ENCODE assay signal across 21 mouse cellular contexts in the genomic region with DNA sequence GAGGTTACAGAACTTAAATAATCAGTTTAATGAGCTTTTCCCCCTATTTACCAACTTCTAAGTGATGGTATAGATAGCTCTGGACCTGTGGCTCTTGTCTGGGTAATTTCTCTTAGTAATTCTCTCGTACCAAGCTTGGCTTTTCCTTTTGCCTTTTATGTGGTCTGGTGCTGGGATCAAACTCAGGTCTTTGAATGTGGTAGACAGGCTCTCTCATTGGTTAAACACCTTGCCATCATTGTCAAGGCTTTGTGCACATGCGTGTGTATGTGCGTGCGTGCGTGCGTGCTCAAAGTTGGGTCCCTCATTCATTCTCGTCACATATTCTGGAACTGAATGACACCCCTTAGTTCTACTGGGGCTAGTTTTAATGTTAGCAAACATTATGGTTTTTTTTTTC. TPM values are rescaled to one million over a fixed set of nuclear protein-coding genes. Genes with fewer than 3 reads are reported as not detected.
DNase-seq lines count a peak whose midpoint lies in the region; ATAC-seq lines count a peak whose summit lies in the region.
"Had no signal": no experiment of that assay in that cellular context is flagged by ENCODE, and none has a peak within 500 bp of the region (broad histone marks: within the 10 kb centered on the region; RNA-seq: fewer than 3 reads in every experiment).

No protein-coding gene starts in this region.

- no peak for ATAC-seq in erythroid progenitor cell, adult 5-6 weeks (replicated peaks; ENCODE audit: low FRiP score, poor library complexity, severe bottlenecking)
- ATAC-seq: activated CD4-positive, CD25-positive, alpha-beta regulatory T cell, adult 4 months; CD4-positive, CD25-positive, alpha-beta regulatory T cell, adult 4 months; Patski had no signal

- peak; percentile 51 for DNase-seq in CD4-positive helper T cell, adult 2 months (ENCODE audit: low read depth, low spot score)
- DNase-seq in T-cell, adult 2 months (ENCODE audit: low spot score), result peak; percentile 58
- peak; percentile 72 for DNase-seq in naive thymus-derived CD4-positive, alpha-beta T cell, adult 2 months (ENCODE audit: low read depth)
- no peak for DNase-seq in heart, postnatal 4 days
- no peak for DNase-seq in cerebellum, adult 11 months
- DNase-seq: adrenal gland, adult 2 months; adrenal gland, adult 8-10 months; adrenal gland, postnatal 10 days; adrenal gland, postnatal 14 days; adrenal gland, postnatal 25 days; adrenal gland, postnatal 36 days; B cell, adult 2 months; cerebellum, adult 11-12 months; cerebellum, adult 18-20 months; cerebellum, adult 2 months; cerebellum, adult 8-10 months; cerebellum, adult 9-10 months had no signal

RNA-seq across cellular contexts. Expression of a gene that starts 49.2 kb away (rescaled TPM):
- 10 to 100 TPM; 17.1 to 18.6 TPM for total RNA-seq in heart, postnatal 4 days (2021)
- 5.0 and 12.6 TPM in 2 replicates for total RNA-seq in erythroid progenitor cell, adult 5-6 weeks (2015; ENCODE audit: low replicate concordance)
- total RNA-seq in erythroid progenitor cell, adult 5-6 weeks (2017; ENCODE audit: low replicate concordance), result 2.5 and 6.8 TPM in 2 replicates

RNA-seq across cellular contexts. Expression of a gene that starts 49.2 kb away (rescaled TPM):
- total RNA-seq in heart, postnatal 4 days (2021), result 100 to 1,000 TPM; 211 to 213 TPM
- total RNA-seq in erythroid progenitor cell, adult 5-6 weeks (2015; ENCODE audit: low replicate concordance), result 149 and 170 TPM in 2 replicates
- total RNA-seq in erythroid progenitor cell, adult 5-6 weeks (2017; ENCODE audit: low replicate concordance), result 85.0 and 107 TPM in 2 replicates

Comparison
In these comparisons a context has a peak if more than half of its experiments do, and no peak if none do; other contexts are left out.
1. DNase-seq: peak in CD4-positive helper T cell, adult 2 months (single experiment), T-cell, adult 2 months (single experiment) and naive thymus-derived CD4-positive, alpha-beta T cell, adult 2 months (single experiment); none in heart, postnatal 4 days (single experiment) and cerebellum, adult 11 months (single experiment).